Mouse (Mus musculus): ENCODE data around the gene Susd2.

GRCm38 (mm10) chr10:75600189-75600730, 43.5 kb downstream of the Susd2 start:
- TF ChIP-seq CTCF (IDR thresholded peaks at IDR 0.05; ENCODE audit: control insufficient read depth, insufficient read depth, low read length), result no peak
- no peak for TF ChIP-seq POLR2A (IDR thresholded peaks at IDR 0.05; ENCODE audit: borderline replicate concordance, control insufficient read depth, low read depth, low read length)

All from bone marrow, adult 2 months (tissue).